Mouse (Mus musculus): Measurements from ENCODE around the gene Ciz1. TPM values are rescaled to one million over a fixed set of nuclear protein-coding genes. Genes with fewer than 3 reads are reported as not detected.

The Ciz1 gene
- total RNA-seq, 2 experiments from 2014 or later: 67.3 to 69.5 TPM

Small RNA genes lying within 50 kb of the gene (microRNA-seq; reads per million reads assigned to microRNA genes)
- gene Gm23363 (0 reads per million in 2 experiments), gene Mir199b (0.28 to 1.6 reads per million in 2 experiments)

Other genes starting within 250 kb of the Ciz1 start
- 100 to 1,000 TPM; 253 to 268 TPM for gene Prrc2b, start 201.2 kb upstream of the Ciz1 start, total RNA-seq (2021)
- 10 to 100 TPM; 22.4 to 23.6 TPM for gene Pomt1, start 115.7 kb upstream of the Ciz1 start, total RNA-seq (2021)
- gene Uck1, start 92.2 kb upstream of the Ciz1 start, total RNA-seq (2021): 10 to 100 TPM; 55.5 to 59.2 TPM
- 10 to 100 TPM; 73.8 to 86.1 TPM for gene Golga2, start 64.9 kb upstream of the Ciz1 start, total RNA-seq (2021)
- gene Swi5, start 64.3 kb upstream of the Ciz1 start, total RNA-seq (2021): 100 to 1,000 TPM; 210 to 223 TPM
- gene Dnm1, start 1.0 kb downstream of the Ciz1 start, total RNA-seq (2021): 1,000 to 10,000 TPM; 1,139 to 1,143 TPM
- 100 to 1,000 TPM; 181 to 189 TPM for gene 1110008P14Rik, start 29.6 kb downstream of the Ciz1 start, total RNA-seq (2021)
- gene Lcn2, start 35.9 kb downstream of the Ciz1 start, total RNA-seq (2021): 1 to 10 TPM; 2.0 to 2.9 TPM
- 10 to 100 TPM; 36.6 to 40.3 TPM for gene Ptges2, start 43.6 kb downstream of the Ciz1 start, total RNA-seq (2021)
- 1 to 10 TPM; 3.7 to 4.1 TPM for gene Naif1, start 98.1 kb downstream of the Ciz1 start, total RNA-seq (2021)
- 10 to 100 TPM; 45.5 to 50.3 TPM for gene Slc25a25, start 99.1 kb downstream of the Ciz1 start, total RNA-seq (2021)
- gene Fam102a, start 183.0 kb downstream of the Ciz1 start, total RNA-seq (2021): 10 to 100 TPM; 50.2 to 52.9 TPM
- 10 to 100 TPM; 78.8 to 90.1 TPM for gene Dpm2, start 218.5 kb downstream of the Ciz1 start, total RNA-seq (2021)
- 1 to 10 TPM; 4.4 to 7.2 TPM for gene Pip5kl1, start 222.5 kb downstream of the Ciz1 start, total RNA-seq (2021)
- gene 9430097D07Rik, start 223.4 kb downstream of the Ciz1 start, total RNA-seq (2021): under 1 TPM; 0.44 to 0.93 TPM
- gene St6galnac4, start 234.8 kb downstream of the Ciz1 start, total RNA-seq (2021): 10 to 100 TPM; 41.7 to 42.1 TPM
- gene St6galnac6, start 247.4 kb downstream of the Ciz1 start, total RNA-seq (2021): 100 to 1,000 TPM in 1 of 2 experiments, 10 to 100 TPM in 1; 99.0 to 106 TPM

All from layer of hippocampus, postnatal 14 days (tissue).